Mouse (Mus musculus) kidney, postnatal 4 days (tissue): ENCODE measurements at regions not wholly inside any gene's neighbourhood (a gene's known extent, or its start where the extent isn't known, plus 50 kb on each side); places are given as distances from the start of the nearest gene placed in this dataset.
A peak's percentile ranks its signal among the peaks of the same experiment; 100 is the strongest.

Experiments
- DNase-seq, 2 experiments: peaks; one replicate each; pipeline ENCODE4 v3.0.0; 2021; ENCODE audit warnings: mixed read lengths in 2 of 2

DNA sequence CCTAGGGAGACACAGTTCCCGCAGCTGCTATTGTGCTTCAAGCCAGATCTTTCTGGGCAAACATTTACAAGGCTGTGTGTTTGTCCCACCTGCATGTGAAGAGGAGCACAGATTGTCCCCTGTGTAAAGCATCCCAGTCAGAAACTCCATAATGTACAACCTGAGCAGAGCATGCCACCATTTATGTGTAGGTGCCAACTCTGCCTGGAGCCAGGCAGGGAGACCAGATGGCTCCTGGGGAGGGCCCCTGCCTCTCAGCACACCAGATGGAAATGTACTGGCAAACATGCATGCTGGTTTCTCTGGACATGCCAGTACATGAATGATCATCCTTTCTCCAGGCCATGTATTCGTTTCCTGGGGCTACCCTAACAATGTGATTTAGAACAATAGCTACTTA, 98.6 kb upstream of the Foxp3 start:
- DNase-seq: no peak

DNA sequence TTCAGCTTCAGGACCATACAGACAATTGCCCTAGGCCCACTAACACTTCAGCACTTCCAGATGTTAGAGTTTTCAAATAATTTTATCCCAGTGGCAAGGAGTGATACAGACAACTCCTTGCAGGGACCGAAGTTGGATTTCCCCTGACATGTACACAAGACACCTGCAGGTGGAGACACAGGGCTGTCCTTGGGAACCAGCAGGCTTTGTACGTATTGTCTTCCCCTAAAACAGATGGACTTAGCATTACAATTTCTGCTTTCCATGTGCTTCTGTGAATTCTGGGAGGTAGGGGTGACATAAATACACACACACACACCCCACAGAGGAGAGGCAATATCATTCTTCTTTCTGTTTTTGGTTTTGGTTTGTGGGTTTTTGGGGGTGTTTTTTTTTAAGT, 98.2 kb upstream of the Usp27x start:
- DNase-seq: peak; percentile 30 to 58

DNA sequence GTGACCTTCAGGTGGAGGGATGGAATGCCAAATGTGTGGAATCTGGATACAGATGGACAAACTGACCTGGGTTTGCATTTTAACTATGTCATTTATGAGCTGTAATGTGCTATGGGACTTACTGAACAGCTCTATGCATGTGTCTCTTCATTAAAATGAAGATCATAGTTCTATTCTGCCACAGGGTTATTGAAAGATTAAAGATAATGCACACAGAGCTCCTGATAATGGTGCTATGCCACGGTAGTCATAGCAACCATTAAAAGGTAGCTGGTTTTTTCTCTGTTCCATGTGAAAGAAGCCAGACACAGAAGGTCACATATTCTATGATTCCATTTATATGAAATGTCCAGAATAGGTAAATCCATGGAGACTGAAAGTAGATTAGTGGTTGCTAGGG, 94.2 kb upstream of the Usp27x start:
- DNase-seq: no peak

DNA sequence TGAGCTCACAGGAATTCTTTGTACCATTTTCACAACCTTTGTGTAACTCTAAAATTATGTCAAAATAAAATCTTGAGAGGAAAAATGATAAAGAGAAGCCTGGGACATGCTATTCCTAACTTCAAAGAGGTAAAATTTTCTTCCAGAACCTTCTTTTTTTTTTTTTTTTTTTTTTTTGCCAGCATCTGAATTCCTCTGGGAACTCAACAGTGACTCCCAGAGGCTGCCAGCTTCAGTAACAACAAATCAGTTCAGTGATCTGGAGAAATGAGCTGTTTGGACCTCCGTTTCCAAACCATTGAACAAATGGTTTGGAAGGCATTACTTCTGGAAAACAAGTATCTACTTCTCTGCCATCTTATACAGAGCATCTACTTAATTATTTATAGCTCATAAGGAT, 92.4 kb upstream of the Usp27x start:
- DNase-seq: peak; percentile 4 to 16

DNA sequence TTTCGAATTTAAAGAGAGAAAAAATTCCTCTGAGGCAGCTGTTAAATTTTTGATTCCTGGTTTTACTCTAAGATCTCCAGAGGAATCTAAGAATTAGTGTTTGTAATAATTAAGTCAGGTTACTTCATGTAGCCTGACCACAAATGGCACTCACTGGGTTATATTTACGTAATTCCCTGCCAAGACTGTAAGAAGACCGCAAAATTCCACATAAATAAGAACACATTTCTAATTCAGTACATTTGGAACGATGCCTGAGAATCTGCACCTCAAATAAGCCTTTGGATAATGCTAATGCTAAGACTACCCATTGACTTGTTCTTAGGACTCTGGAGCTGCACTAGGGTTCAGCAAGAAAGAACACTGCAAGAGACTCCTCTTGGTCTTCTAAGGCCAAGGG, 81.2 kb upstream of the Usp27x start:
- no peak for DNase-seq

DNA sequence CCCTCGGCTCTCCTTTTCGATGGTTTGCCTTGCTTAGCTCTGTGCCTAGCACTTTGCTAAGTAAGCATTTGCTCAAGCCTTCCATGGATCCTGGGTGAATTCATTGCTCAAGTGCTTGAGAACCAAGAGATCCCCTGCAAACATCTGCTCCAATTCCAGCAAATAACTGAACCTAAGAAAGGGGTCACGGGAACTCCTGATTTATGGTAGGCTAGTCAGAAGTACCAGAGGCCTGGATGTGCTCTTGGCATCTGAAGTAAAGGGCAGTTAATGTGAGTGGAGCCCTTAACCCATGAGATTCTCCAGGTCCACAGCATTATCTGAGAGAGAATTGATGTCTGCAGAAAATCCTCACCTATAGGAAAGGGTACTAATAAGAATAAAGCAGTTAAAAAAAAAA, 69.4 kb upstream of the Usp27x start:
- no peak for DNase-seq

DNA sequence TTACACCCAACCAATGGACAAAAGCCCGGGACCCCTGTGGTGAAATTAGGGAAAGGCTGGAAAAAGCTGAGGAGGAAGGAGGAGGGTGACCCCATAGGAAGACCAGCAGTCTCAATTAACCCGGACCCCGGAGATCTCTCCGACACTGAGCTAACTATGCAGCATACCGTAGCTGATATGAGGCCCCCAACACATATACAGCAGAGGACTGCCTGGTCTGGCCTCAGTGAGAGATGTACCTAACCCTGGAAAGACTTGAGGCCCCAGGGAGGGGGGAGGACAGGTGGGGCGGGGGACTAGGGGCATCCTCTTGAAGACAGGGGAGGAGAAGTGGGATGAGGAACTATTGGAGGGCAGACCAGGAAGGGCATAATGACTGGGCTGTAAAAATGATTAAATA, 69.0 kb upstream of the Usp27x start:
- DNase-seq: no peak

DNA sequence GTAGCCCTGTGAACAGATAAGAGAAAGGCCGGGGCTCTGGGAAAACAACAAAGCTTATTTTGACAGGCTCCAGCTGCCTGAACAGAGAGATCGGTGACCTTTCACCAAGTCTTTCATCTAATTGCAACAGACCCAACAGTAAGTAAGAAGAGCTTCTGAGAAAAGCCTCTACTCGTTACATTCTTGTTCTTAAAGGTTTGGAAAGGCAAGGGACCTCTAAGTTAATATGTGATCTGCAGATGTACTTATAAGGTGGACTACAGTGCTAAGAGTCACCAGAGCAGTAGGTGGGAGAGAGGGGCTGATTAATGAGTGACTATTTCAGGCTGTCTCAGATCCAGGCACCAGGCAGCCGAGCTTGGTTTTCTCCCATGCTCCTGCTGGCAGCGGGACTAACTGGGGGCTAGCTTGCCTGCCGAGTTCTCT, 68.4 kb upstream of the Usp27x start:
- peak; percentile 40 to 58 for DNase-seq

DNA sequence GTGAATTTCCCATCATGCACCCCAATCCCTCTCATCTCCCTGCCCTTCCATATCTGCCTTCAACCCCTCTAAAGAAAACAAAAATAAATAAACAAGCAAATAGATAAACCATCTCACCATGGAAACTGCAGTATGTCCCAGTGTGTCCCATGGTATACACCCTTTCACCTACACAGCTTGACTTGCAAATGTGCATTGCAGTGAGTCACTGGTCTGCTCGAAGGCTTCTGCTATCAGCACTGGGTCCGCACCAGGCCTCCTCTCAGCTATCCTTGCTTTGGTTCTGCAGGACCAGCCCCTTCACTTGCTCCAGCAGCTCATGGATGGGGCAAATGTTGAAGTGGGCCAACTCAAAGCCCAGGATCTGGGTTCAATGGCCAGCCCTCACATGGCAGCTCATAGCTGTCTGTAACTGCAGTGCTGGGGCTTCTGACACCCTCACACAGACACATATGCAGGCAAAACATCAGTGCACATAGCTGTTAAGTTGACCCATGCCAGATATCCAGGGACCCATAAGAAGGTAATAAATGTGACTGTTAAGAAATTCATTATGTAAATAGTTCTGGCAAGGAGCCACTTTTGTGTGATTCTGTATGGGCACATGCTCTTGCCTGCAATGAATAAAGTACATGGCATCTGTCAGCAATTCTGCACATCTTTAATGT, 59.9 kb upstream of the Usp27x start:
- no peak for DNase-seq

DNA sequence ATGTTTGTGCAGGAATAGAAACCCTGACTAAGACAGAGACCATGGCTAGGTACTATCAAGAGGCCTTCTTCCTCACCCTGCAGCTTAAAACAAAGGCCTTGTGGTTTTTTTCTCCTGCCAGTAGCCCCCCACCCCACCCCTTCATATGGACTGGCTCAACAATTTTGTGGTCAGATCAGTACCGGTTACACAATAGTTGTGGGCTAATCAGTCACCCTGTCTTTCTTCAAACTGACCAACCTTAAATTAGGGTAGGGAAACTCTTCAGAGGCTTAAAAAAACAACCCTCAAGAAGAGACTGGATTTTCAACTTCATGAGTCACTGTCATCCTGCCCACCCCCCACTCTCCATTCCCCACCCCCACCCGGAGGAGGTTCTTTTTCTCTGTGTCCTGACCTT, 58.6 kb upstream of the Usp27x start:
- no peak for DNase-seq

DNA sequence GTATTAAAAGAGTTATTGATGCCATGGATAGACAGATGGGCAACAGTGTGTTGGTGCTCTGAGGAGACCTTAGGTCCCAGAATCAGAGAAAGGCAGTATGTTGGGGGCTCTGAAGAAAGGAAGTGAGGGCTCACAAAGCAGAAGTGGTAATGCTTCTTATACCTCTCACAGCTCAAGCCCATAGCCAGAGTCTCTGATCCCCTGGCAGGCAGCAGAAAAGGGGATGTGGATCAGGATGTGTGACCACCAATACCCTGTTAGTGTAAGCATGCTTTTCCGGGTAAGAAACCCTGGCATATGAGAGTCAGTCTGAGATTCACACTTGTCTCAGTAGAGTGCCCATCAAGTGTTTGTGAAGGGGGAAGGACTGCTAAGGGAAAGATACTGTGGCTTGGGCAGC, 54.8 kb upstream of the Usp27x start:
- no peak for DNase-seq

DNA sequence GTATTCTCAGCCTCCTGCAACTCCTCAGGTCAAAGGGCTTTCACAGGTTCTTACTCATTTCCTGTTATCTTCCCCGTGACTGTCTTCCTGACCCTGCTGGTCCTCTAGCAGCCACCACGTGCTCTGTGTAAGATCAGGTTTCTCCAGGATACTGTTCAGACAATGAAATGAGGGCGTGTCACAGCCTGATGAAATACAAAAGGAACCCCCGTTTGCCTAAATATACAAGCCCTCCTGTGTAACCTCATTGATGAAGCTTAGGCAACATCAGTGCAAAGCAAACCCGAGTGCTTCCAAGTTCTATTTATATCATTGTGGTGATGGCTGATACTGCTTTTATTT, 53.9 kb upstream of the Usp27x start:
- DNase-seq: no peak

DNA sequence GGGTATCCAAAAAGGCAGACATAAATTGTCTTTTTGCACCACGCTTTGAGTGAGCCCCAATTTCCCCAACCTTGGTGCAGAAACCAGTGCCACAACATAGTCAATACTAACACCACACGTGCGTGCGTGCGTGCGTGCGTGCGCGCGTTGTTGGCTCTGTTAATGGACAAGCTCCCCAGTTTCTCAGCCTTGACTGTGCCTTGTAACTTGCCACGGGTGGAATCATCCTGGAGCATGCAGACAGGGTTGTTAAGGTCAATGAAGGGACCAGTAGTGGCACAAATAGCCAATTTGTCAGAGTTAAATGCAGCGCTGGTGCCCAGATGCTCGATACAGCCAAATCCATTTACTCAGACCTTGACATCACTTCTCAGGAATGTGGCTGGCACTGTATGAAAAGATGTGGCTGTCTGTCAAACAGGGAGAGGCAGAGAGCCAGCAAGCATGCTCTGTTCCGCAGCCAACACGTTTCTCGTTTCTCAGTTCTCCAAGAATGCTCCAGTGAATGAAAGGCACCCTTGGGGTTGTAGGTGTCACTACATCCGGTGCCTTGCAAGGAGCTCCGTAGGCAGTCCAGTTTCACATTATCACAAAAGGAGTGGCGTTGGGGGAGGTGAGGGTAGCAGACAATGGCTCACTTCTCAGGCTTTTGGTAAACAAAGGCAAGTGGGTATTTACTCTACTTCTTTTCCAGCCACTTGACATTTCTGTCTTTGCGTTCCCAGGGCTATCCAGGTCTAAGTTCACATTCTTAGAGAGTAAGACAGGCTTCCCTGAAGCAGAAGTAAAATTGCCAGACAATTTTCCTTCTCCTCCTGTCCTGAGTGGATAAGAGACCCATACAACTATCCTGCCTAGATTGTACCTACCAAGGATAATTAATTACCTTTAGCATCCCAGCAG, 53.2 kb upstream of the Usp27x start:
- peak in 1 of 2 experiments; percentile 23 for DNase-seq
